Mouse (Mus musculus): ENCODE measurements around the gene Zfp768. TPM values are rescaled to one million over a fixed set of nuclear protein-coding genes. Genes with fewer than 3 reads are reported as not detected.

Gene Zfp768
- polyA plus RNA-seq, 2 experiments: 0.52 to 4.4 TPM

DNA sequence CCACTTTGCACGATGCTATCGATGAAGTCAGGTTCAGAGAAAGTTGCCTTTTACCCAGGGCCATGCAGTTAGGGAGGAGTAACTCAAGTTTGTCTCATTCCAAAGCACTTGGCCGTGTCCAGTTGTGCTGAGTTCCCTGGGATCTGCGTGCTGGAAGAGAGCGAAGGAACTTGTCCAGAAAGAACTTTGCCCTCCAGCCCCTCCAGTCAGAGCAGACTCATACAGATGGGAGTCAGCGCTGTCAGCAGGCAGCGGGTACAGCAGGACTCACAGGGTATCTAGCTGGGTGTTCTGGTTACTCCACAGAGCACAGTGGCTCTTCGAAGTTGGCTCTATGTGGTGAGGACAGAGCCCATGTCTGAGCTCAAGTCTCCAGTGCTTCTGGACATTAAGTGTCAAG is 19.8 kb downstream of the Zfp768 start:
- Histone ChIP-seq H3K9ac (replicated peaks) (no peak overlapping the region), H3K27me3 (ENCODE audit: control insufficient read depth, insufficient read depth, low read length) (no peaks in the 10 kb centered on the region), H3K27ac (no peak overlapping the region), H3K4me2 (ENCODE audit: low read depth) (no peak overlapping the region), H3K36me3 (replicated peaks; ENCODE audit: control insufficient read depth, insufficient read depth, low read depth) (no peaks in the 10 kb centered on the region), H3K9me3 (ENCODE audit: control insufficient read depth, low read length) (no peaks in the 10 kb centered on the region), H3K4me3 (ENCODE audit: insufficient read depth in 1 of 2, low read depth in 2 of 2, low read length in 2 of 2) (no peak overlapping the region), H3K4me1 (replicated peaks; ENCODE audit: control insufficient read depth in 2 of 2, insufficient read depth in 2 of 2, low read length in 1 of 2) (no peaks in the 10 kb centered on the region)
- 71% methylated on average over 8 of the region's 8 CpGs for WGBS (ENCODE audit: insufficient replicate concordance)
- TF ChIP-seq EP300 (IDR thresholded peaks at IDR 0.05; ENCODE audit: low read depth): no peak
- TF ChIP-seq CTCF (IDR thresholded peaks at IDR 0.05; ENCODE audit: low read depth): no peak
- DNase-seq (ENCODE audit: low read depth in 3 of 3, low spot score in 3 of 3): no peak
- ATAC-seq (ENCODE audit: insufficient read depth): no peak

- H3K4me1 ChIP-seq (replicated peaks; ENCODE audit: control insufficient read depth in 2 of 2, insufficient read depth in 2 of 2, low read length in 1 of 2): no peaks in the 10 kb centered on the region
- DNase-seq (ENCODE audit: low read depth in 3 of 3, low spot score in 3 of 3) (no peak), ATAC-seq (ENCODE audit: insufficient read depth) (no peak)
- no peak overlapping the region for H3K4me3 ChIP-seq (ENCODE audit: insufficient read depth in 1 of 2, low read depth in 2 of 2, low read length in 2 of 2)
- H3K27ac ChIP-seq: no peak overlapping the region
- H3K36me3 ChIP-seq (replicated peaks; ENCODE audit: control insufficient read depth, insufficient read depth, low read depth): no peaks in the 10 kb centered on the region
- TF ChIP-seq EP300 (IDR thresholded peaks at IDR 0.05; ENCODE audit: low read depth) (no peak), CTCF (IDR thresholded peaks at IDR 0.05; ENCODE audit: low read depth) (no peak)
- H3K4me2 ChIP-seq (ENCODE audit: low read depth): no peak overlapping the region
- H3K9me3 ChIP-seq (ENCODE audit: control insufficient read depth, low read length): no peaks in the 10 kb centered on the region
- no peaks in the 10 kb centered on the region for H3K27me3 ChIP-seq (ENCODE audit: control insufficient read depth, insufficient read depth, low read length)
- no peak overlapping the region for H3K9ac ChIP-seq (replicated peaks)
- WGBS (ENCODE audit: insufficient replicate concordance): 74% methylated on average over 7 of the region's 7 CpGs
These were observed 20.4 kb downstream of the Zfp768 start for GRCm38 (mm10) chr7:127324944-127325343.

- DNase-seq (ENCODE audit: low read depth in 3 of 3, low spot score in 3 of 3) (no peak), ATAC-seq (ENCODE audit: insufficient read depth) (no peak)
- TF ChIP-seq EP300 (IDR thresholded peaks at IDR 0.05; ENCODE audit: low read depth) (no peak), CTCF (IDR thresholded peaks at IDR 0.05; ENCODE audit: low read depth) (peak; percentile 53)
- Histone ChIP-seq H3K9me3 (ENCODE audit: control insufficient read depth, low read length) (no peaks in the 10 kb centered on the region), H3K27me3 (ENCODE audit: control insufficient read depth, insufficient read depth, low read length) (no peaks in the 10 kb centered on the region), H3K4me1 (replicated peaks; ENCODE audit: control insufficient read depth in 2 of 2, insufficient read depth in 2 of 2, low read length in 1 of 2) (no peaks in the 10 kb centered on the region), H3K9ac (replicated peaks) (no peak overlapping the region), H3K27ac (no peak overlapping the region), H3K4me2 (ENCODE audit: low read depth) (no peak overlapping the region), H3K36me3 (replicated peaks; ENCODE audit: control insufficient read depth, insufficient read depth, low read depth) (no peaks in the 10 kb centered on the region), H3K4me3 (ENCODE audit: insufficient read depth in 1 of 2, low read depth in 2 of 2, low read length in 2 of 2) (no peak overlapping the region)
- 36% methylated on average over 5 of the region's 5 CpGs for WGBS (ENCODE audit: insufficient replicate concordance)
These were observed 23.3 kb downstream of the Zfp768 start for GRCm38 (mm10) chr7:127322085-127322484.

DNA sequence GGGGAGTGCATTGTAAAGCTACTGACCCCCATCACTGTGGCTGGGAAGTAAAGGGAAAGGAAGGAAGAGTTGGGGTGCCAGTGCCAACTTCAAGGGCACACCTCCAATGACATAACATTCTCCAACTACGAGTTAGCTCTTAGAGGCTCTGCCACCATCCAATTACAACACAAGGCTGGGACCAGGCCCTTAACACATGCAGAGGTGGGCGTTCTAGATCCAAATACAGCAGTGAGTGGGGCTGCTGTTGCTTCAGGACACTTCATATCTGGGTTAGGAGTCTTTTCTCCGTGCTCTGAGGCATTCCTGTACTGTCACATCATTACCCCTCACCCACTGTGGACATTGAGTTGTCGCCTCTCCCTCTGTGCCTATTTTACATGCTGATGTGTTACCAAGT is 24.3 kb downstream of the Zfp768 start:
- Histone ChIP-seq H3K9ac (replicated peaks) (no peak overlapping the region), H3K4me1 (replicated peaks; ENCODE audit: control insufficient read depth in 2 of 2, insufficient read depth in 2 of 2, low read length in 1 of 2) (no peaks in the 10 kb centered on the region), H3K36me3 (replicated peaks; ENCODE audit: control insufficient read depth, insufficient read depth, low read depth) (no peaks in the 10 kb centered on the region), H3K27me3 (ENCODE audit: control insufficient read depth, insufficient read depth, low read length) (no peaks in the 10 kb centered on the region), H3K4me2 (ENCODE audit: low read depth) (no peak overlapping the region), H3K4me3 (ENCODE audit: insufficient read depth in 1 of 2, low read depth in 2 of 2, low read length in 2 of 2) (no peak overlapping the region), H3K27ac (no peak overlapping the region), H3K9me3 (ENCODE audit: control insufficient read depth, low read length) (no peaks in the 10 kb centered on the region)
- no peak for DNase-seq (ENCODE audit: low read depth in 3 of 3, low spot score in 3 of 3)
- TF ChIP-seq CTCF (IDR thresholded peaks at IDR 0.05; ENCODE audit: low read depth) (no peak), EP300 (IDR thresholded peaks at IDR 0.05; ENCODE audit: low read depth) (no peak)
- ATAC-seq (ENCODE audit: insufficient read depth): no peak
- WGBS (ENCODE audit: insufficient replicate concordance): 56% methylated on average over 4 of the region's 4 CpGs

- ATAC-seq (ENCODE audit: insufficient read depth) (no peak), DNase-seq (ENCODE audit: low read depth in 3 of 3, low spot score in 3 of 3) (no peak)
- Histone ChIP-seq H3K36me3 (replicated peaks; ENCODE audit: control insufficient read depth, insufficient read depth, low read depth) (no peaks in the 10 kb centered on the region), H3K27ac (no peak overlapping the region), H3K9ac (replicated peaks) (no peak overlapping the region), H3K4me2 (ENCODE audit: low read depth) (no peak overlapping the region), H3K4me3 (ENCODE audit: insufficient read depth in 1 of 2, low read depth in 2 of 2, low read length in 2 of 2) (no peak overlapping the region), H3K4me1 (replicated peaks; ENCODE audit: control insufficient read depth in 2 of 2, insufficient read depth in 2 of 2, low read length in 1 of 2) (no peaks in the 10 kb centered on the region), H3K9me3 (ENCODE audit: control insufficient read depth, low read length) (no peaks in the 10 kb centered on the region), H3K27me3 (ENCODE audit: control insufficient read depth, insufficient read depth, low read length) (no peaks in the 10 kb centered on the region)
- 36% methylated on average over 8 of the region's 8 CpGs for WGBS (ENCODE audit: insufficient replicate concordance)
- TF ChIP-seq CTCF (IDR thresholded peaks at IDR 0.05; ENCODE audit: low read depth) (no peak), EP300 (IDR thresholded peaks at IDR 0.05; ENCODE audit: low read depth) (no peak)
These were observed 31.5 kb downstream of the Zfp768 start for GRCm38 (mm10) chr7:127313912-127314311.

Data from liver, embryonic 14.5 days (tissue).